Mouse (Mus musculus) megakaryocyte, embryonic 14.5 days (primary cell): Measurements from ENCODE around the gene Cpxm1.

Experiments used
- FLI1 ChIP-seq: IDR thresholded peaks from 2 replicates; pipeline ENCODE4 v1.6.1; 2012; ENCODE audit warnings: low read length, inconsistent platforms, mixed read lengths
- GATA1 ChIP-seq: IDR thresholded peaks from 3 replicates; pipeline ENCODE4 v1.6.1; 2012; ENCODE audit warnings: mixed read lengths, low read length, inconsistent platforms, borderline replicate concordance

DNA sequence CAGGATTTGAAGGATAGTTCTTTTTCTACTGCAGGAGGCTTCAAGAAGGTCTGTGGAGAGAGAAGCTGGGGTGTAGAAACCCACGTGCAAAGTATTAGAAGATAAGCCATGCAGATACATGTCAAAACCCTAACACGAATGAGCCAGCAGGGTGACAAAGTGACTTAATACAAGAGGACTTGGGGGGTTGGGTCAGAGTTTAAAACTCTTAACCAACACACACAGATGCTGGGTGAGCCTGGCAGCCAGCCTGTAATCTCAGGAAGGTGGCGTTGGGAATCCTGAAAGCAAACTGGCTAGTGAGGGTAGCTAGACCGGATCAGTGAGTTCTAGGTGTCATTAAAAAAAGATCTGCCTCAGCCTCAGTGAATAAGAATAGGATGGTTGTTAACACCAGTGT is 30.0 kb downstream of the Cpxm1 start:
- TF ChIP-seq GATA1 (no peak), FLI1 (no peak)
